Mouse (Mus musculus) layer of hippocampus, adult 9-11 months (tissue): Measurements from ENCODE around the gene Aacs.
A peak's percentile ranks its signal among the peaks of the same experiment; 100 is the strongest.
"Not testable (repeated sequence)": the region's sequence is repeated elsewhere in the genome, so short reads cannot be mapped to it uniquely, and the experiment has no call there.

Source experiments
- DNase-seq: peaks from one replicate; pipeline ENCODE4 v3.0.0; 2022

The Aacs gene

GRCm38 (mm10) chr5:125466483-125466882 is 9.1 kb upstream of the Aacs start:
- DNase-seq, result no peak

DNA sequence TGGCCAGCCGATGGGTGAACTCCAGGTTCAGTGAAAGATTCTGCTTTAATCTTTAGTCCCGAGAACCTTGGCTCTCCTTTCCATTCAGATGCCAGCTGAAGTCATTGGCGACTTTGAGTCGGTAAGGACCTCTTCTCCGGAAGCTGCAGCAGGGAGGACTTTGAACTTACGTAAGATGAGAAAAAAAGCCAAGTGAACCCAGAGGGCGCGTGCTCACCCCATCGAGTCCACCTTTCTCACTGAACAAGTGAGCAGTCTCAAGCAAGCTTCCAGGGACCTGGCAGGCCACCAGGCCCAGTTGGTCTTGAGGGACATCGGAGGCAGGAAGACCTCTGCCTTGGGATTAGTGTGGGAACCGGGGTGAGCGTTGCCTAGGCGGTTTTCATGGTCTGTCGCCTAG is 8.4 kb upstream of the Aacs start:
- DNase-seq, result no peak

DNA sequence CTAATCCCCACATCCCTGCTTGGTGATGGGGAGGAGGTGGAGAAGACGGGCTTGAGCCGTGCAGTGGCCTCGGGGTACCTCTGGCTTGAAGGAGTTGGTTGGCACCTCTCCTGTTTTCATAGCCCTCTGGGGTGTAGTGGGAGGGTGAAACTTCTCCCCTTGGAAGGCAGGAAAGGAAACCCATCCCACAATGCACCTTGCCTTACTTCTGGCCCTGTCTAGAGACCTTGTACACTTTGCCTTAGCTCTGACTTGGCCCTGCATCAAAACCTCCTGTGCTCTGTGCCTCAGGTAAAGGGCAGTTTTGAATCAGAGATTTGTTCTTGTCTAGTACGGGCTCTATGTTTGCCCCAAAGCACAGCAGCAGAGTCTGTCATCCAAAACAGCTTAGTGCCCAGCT is 4.9 kb upstream of the Aacs start:
- DNase-seq, result no peak

- DNase-seq, result no peak
Observed at GRCm38 (mm10) chr5:125472796-125473475, 2.7 kb upstream of the Aacs start.

DNA sequence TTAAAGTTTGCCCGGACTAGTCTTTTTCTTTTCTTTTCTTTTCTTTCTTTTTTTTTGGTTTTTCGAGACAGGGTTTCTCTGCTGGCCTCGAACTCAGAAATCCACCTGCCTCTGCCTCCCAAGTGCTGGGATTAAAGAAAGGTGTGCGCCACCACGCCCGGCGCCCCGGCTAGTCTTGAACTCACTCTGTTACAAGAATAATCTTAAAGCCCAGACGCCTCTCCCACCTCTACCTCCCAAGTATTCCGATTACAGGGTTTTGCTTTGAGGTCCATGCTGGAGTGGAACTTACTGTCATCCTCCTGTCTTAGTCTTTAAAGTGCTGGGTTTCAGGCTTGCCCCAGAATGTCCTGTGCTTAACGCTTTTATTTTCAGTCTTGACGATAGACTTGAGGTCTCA is 584 bp upstream of the Aacs start:
- no peak for DNase-seq

DNA sequence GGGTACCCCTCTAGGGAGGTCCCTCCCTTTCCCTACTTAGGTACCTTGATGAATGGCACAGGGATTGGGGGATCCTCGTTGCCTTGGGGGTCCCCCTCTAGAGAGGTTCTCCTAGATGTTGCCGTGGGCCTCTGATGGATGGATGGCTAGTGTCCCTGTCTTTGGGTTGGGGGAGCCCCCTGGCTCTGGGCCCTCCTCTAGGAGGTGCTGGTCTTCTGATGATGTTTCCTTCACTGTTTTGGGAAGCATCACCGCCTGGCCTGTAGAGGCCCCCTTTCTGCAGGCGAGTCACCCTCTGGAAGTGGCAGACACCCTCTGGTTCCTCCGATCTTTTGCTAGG is 642 bp downstream of the Aacs start:
- peak; percentile 54 for DNase-seq

GRCm38 (mm10) chr5:125476799-125477198 is 1.2 kb downstream of the Aacs start:
- DNase-seq, result no peak

GRCm38 (mm10) chr5:125477533-125477932 is 1.9 kb downstream of the Aacs start:
- DNase-seq, result no peak

DNA sequence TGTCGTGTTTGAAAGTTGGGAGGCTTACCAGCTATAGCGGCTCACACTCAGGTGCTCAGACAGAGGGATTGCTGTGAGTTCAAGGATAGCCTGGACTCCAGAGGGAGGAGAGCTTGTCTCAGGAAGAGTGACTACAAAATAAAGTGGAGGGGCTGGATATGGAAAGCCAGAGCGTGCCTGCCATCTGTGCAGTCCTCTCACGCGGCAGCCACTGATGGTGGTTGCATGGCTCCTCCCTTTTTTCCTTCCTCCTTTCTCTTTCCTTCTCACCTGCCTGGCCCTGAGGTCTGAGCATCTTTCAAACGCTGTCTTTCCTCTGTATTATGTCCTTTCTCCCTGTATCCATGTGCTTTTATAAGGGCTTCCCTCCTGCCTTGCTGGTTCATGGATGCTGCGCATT is 2.4 kb downstream of the Aacs start:
- DNase-seq, result no peak

DNA sequence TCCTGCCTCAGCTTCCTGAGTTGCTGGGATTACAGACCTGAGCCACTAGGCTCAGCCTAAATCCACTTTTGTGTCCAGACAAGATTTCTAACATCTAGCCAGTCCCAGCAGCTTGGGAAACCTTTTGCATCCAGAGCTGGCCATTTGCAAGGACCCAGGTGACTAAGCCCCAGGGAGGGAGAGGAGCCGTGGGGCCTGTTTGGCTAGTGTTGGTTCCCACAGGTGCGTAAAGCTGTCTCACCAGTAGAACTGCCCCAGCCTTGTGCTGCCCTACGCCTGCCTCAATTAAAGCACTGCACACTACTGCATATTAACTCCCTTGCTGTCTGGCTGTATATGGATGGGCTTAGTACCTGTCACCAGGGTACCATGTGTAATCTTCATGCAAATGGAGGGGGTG is 3.8 kb downstream of the Aacs start:
- no peak for DNase-seq

DNA sequence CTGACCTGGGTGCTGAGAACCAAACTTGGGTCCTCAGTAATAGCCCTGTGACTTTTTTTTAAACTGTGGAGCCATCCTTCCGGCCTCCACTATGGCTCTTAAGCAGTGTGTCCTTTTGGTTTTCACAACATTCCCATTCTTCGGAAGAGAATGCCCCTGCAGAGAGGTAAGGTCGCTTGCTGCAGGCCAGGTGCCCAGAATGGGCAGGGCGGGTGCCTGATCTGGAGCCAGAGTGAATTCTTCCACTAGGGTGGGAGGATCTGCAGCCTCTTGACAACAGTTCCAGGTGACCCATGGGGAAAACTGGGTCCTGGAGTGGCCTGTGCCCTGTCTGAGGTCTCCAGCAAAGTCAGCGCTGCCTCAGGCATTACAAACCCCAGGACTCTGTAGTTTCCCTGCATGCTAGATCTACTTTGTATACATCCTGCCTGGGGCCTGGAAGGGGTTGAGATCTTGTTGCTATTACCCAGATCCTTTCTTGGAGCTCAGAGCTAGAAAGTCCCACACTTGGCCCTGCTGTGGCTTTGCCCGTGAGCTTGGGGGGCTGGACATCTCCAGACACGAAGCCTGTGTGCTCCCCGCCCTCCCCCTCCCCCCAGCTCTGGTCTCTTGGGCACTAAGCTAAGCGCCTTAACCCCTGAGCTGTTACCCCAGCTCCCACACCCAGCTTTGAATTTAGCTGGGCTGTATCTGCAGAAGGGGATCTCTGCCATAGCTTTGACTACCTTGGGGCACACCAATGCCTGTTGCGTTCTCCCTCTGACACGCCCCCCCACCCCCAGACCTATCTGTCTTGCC is 5.0 kb downstream of the Aacs start:
- DNase-seq, result no peak

GRCm38 (mm10) chr5:125482474-125482873 is 6.9 kb downstream of the Aacs start:
- DNase-seq, result no peak

GRCm38 (mm10) chr5:125483712-125484611 is 8.3 kb downstream of the Aacs start:
- DNase-seq, result no peak

DNA sequence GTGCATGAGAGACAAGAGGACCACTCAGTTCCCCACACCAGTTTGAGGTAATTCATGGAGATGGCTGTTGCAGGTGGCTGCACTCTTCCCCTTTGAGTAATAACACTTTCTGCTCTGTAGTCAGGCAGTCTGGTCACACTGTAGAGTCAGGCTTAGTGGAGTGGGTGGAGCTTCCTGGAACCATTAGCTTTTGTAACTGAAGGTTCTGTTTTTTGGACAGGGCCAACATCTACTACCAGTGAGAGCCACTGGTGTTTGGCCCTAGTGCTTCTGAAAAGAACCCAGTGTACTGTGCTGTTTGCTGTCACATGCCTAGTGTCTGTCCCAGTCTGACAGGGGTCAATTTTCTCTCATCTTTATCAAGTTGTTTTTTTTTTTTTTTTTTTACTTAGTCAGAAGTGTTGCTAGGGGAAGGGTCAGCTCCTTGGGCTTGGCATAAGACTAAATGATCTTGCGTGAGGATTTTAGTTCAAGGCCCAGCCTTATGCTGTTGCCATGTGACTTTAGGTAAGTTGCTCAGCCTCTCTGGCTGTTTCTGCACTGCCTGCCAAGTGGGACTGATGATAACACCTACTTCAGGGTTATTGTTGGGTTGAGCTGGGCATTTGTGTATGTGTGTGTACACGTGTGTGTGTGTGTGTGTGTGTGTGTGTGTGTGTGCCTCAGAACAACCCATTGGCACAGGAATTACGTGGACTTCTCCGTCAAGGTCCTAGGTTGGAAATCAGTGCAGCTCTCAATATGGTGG is 9.6 kb downstream of the Aacs start:
- no peak for DNase-seq

GRCm38 (mm10) chr5:125486088-125486487 is 10.5 kb downstream of the Aacs start:
- DNase-seq, result no peak

DNA sequence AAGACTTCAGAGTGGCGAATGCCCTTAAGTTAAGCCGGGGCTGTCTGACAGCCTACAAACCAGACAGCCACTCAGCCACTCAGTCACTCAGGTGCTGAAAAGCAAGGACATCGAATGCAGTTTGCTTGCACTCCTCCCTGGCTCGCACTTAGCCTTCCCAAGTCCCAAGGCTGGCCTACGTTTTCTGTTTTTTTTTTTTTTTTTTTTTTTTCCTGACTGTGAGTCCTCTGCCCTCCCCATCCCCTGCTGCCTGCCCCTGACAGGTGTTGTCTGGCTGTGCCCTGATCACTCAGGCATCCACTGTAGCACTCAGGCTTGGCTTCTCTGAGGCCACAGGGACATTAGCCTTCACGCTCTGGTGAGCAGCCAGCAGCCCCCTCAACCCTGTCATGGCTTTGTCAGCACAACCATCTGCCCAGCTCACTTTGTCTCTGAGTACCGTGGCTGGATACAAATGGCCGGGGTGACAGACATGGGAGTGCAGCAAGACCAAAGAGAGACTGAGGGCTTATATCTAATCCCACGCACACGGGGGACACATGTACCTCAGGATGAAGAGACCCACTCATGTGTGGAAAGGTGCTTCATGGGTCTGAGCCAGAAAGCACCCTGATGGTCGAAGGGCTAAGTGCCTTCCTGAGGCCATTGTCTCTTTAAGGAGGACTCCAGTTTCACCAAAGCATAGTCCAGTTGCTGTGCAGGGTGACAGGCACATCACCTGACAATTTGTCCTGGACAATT is 11.9 kb downstream of the Aacs start:
- DNase-seq, result no peak

GRCm38 (mm10) chr5:125488116-125488455 is 12.5 kb downstream of the Aacs start:
- no peak for DNase-seq

GRCm38 (mm10) chr5:125488953-125489352 is 13.3 kb downstream of the Aacs start:
- DNase-seq, result not testable (repeated sequence)

- DNase-seq, result no peak
Observed at GRCm38 (mm10) chr5:125491107-125491506, 15.5 kb downstream of the Aacs start.

GRCm38 (mm10) chr5:125492379-125493092 is 16.9 kb downstream of the Aacs start:
- no peak for DNase-seq

DNA sequence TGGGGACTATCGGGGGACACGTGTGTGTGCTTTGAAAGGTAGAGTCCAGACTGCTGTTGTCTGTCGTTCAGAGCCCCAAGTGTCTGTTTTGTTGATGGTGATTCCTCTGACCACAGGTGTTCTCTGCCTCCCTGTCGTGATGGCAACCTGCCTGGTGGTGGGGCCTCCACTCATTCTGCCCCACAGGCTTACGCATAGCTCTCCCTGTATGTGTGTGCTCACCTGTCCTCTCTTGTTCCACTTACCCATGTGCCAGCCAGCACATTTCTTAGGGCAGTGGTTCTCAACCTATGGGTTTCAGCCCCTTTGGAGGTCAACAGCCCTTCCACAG is 17.4 kb downstream of the Aacs start:
- DNase-seq, result no peak

DNA sequence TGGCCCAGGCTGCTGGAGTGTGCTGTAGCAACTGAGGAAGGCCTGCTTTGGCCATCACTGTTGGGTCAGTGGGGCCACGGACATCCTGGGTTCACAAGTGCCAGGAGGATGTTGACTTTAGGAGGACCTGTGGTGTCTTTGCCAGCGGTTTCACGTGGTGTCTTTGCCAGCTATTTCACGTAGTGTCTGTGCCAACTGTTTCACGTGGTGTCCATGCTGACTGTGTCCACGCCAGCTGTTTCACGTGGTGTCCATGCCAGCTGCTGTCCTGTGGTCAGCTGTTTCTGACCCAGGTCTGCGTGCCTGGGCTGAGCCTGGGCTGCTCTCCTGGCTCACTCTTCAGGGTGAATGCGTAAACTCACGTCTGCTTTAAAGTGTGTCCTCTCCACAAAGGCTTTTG is 20.0 kb downstream of the Aacs start:
- no peak for DNase-seq
